Mouse (Mus musculus) forebrain, embryonic 13.5 days (tissue): ENCODE data around the gene Pde4a. TPM values are rescaled to one million over a fixed set of nuclear protein-coding genes. Genes with fewer than 3 reads are reported as not detected.
"Not testable (repeated sequence)": the region's sequence is repeated elsewhere in the genome, so short reads cannot be mapped to it uniquely, and the experiment has no call there.

ENCODE experiments used
- ATAC-seq: fragments of 200-750 bp; cut with Nextera tagmentation; 2 replicates; pipeline ENCODE4 v1.8.0; 2017
- H3K27ac ChIP-seq: fragments of 300-500 bp; sonication (generic); 2 replicates; pipeline ENCODE4 v1.5.1; 2015; ENCODE audit warnings: inconsistent platforms, mild to moderate bottlenecking, moderate library complexity
- H3K27me3 ChIP-seq: fragments of 300-500 bp; sonication (generic); 2 replicates; pipeline ENCODE4 v1.6.1; 2015; ENCODE audit warnings: mild to moderate bottlenecking, inconsistent platforms
- H3K36me3 ChIP-seq: fragments of 300-500 bp; sonication (generic); 2 replicates; pipeline ENCODE4 v1.6.1; 2015; ENCODE audit warnings: mild to moderate bottlenecking, inconsistent platforms; ENCODE audit not compliant: poor library complexity, severe bottlenecking
- H3K4me1 ChIP-seq: fragments of 300-500 bp; sonication (generic); 2 replicates; pipeline ENCODE4 v1.6.1; 2015; ENCODE audit warnings: inconsistent platforms
- H3K4me2 ChIP-seq: fragments of 300-500 bp; sonication (generic); 2 replicates; pipeline ENCODE4 v1.6.1; 2015; ENCODE audit warnings: inconsistent platforms, mild to moderate bottlenecking, moderate library complexity
- H3K4me3 ChIP-seq: fragments of 300-500 bp; sonication (generic); 2 replicates; pipeline ENCODE4 v1.5.1; 2015; ENCODE audit warnings: mild to moderate bottlenecking, inconsistent platforms
- H3K9ac ChIP-seq: fragments of 300-500 bp; sonication (generic); 2 replicates; pipeline ENCODE4 v1.6.1; 2015; ENCODE audit warnings: mild to moderate bottlenecking, inconsistent platforms
- H3K9me3 ChIP-seq: fragments of 300-500 bp; sonication (generic); replicated peaks from 2 replicates; pipeline ENCODE4 v1.6.1; 2016; ENCODE audit warnings: inconsistent platforms
- WGBS: fragments of 180-500 bp; shearing (Covaris S2); methylation state at CpG from one replicate; pipeline ENCODE4 v1.1.7; 2015; 5-methylcytosine and 5-hydroxymethylcytosine counted together
- polyA plus RNA-seq: library from polyadenylated mRNA; unstranded; fragments of >200 nt; fragmentation: Nextera tagmentation; extraction: Ambion mirVana; gene quantifications from 2 replicates; pipeline ENCODE4 v1.2.1, GENCODE M21; 2015

Pde4a gene
- polyA plus RNA-seq, 1 experiment from 2014 or later: 15.7 TPM

GRCm38 (mm10) chr9:21211624-21212023, 46.1 kb downstream of the Pde4a start:
- H3K4me1 ChIP-seq: peaks cover 5% of the 10 kb centered on the region
- H3K9me3 ChIP-seq: no peaks in the 10 kb centered on the region
- no peak overlapping the region for H3K4me3 ChIP-seq
- no peak for ATAC-seq
- no peak overlapping the region for H3K27ac ChIP-seq
- peaks cover 7% of the 10 kb centered on the region for H3K36me3 ChIP-seq
- no peak overlapping the region for H3K9ac ChIP-seq
- no peaks in the 10 kb centered on the region for H3K27me3 ChIP-seq
- no peak overlapping the region for H3K4me2 ChIP-seq
- WGBS: 82% methylated on average over 7 of the region's 7 CpGs

GRCm38 (mm10) chr9:21213617-21214190, 48.2 kb downstream of the Pde4a start:
- Histone ChIP-seq H3K27ac (no peak overlapping the region), H3K9ac (no peak overlapping the region), H3K36me3 (peaks cover 7% of the 10 kb centered on the region), H3K4me1 (peaks cover 6% of the 10 kb centered on the region), H3K27me3 (no peaks in the 10 kb centered on the region), H3K4me3 (no peak overlapping the region), H3K9me3 (no peaks in the 10 kb centered on the region), H3K4me2 (no peak overlapping the region)
- WGBS: 48% methylated on average over 7 of the region's 7 CpGs
- ATAC-seq: no peak

- peak overlapping the region; percentile 44; the same call in 1 of the 2 replicates for H3K27ac ChIP-seq
- H3K9ac ChIP-seq: no peak overlapping the region
- H3K4me2 ChIP-seq: no peak overlapping the region
- H3K4me3 ChIP-seq: no peak overlapping the region
- no peaks in the 10 kb centered on the region for H3K9me3 ChIP-seq
- peaks cover 14% of the 10 kb centered on the region for H3K4me1 ChIP-seq
- peaks cover under 1% of the 10 kb centered on the region; the same call in 1 of the 2 replicates for H3K36me3 ChIP-seq
- ATAC-seq: peak; percentile 57
- 78% methylated on average over 25 of the region's 25 CpGs for WGBS
- no peaks in the 10 kb centered on the region for H3K27me3 ChIP-seq
Observed at GRCm38 (mm10) chr9:21216050-21216841, 50.7 kb downstream of the Pde4a start.

- no peak overlapping the region for H3K4me2 ChIP-seq
Observed at GRCm38 (mm10) chr9:21219820-21220219, 54.3 kb downstream of the Pde4a start.

GRCm38 (mm10) chr9:21220490-21221382, 55.2 kb downstream of the Pde4a start:
- Histone ChIP-seq H3K4me1 (peaks cover 15% of the 10 kb centered on the region), H3K36me3 (no peaks in the 10 kb centered on the region), H3K9ac (peak overlapping the region; percentile 34; the same call in 1 of the 2 replicates), H3K27me3 (peaks cover 7% of the 10 kb centered on the region; the same call in 1 of the 2 replicates), H3K27ac (no peak overlapping the region), H3K4me2 (peak overlapping the region; percentile 52), H3K9me3 (no peaks in the 10 kb centered on the region; the same call in 1 of the 2 replicates), H3K4me3 (peak overlapping the region; percentile 27)
- ATAC-seq: peak; percentile 88
- 15% methylated on average over 21 of the region's 21 CpGs for WGBS

More at GRCm38 (mm10) chr9:21219820-21220219, 54.3 kb downstream of the Pde4a start:
- Histone ChIP-seq H3K36me3 (no peaks in the 10 kb centered on the region), H3K27ac (no peak overlapping the region), H3K4me3 (no peak overlapping the region), H3K4me1 (peaks cover 15% of the 10 kb centered on the region), H3K27me3 (peaks cover under 1% of the 10 kb centered on the region; the same call in 1 of the 2 replicates), H3K9ac (no peak overlapping the region), H3K9me3 (no peaks in the 10 kb centered on the region; the same call in 1 of the 2 replicates)
- 52% methylated on average over 3 of the region's 3 CpGs for WGBS
- no peak for ATAC-seq

- Histone ChIP-seq H3K36me3 (no peaks in the 10 kb centered on the region), H3K9me3 (no peaks in the 10 kb centered on the region; the same call in 1 of the 2 replicates), H3K4me2 (peak overlapping the region; percentile 52; the same call in 1 of the 2 replicates), H3K27ac (no peak overlapping the region), H3K4me1 (peaks cover 12% of the 10 kb centered on the region), H3K9ac (no peak overlapping the region), H3K4me3 (no peak overlapping the region), H3K27me3 (peaks cover 7% of the 10 kb centered on the region; the same call in 1 of the 2 replicates)
- 0 out of 2 replicates have a peak, but pooled peaks have one; percentile 46 for ATAC-seq
- 18% methylated on average over 7 of the region's 7 CpGs for WGBS
Observed at GRCm38 (mm10) chr9:21221383-21221929, 55.9 kb downstream of the Pde4a start.

- ATAC-seq: not testable (repeated sequence)
Observed at GRCm38 (mm10) chr9:21223490-21223889, 58.0 kb downstream of the Pde4a start.

GRCm38 (mm10) chr9:21223906-21224305, 58.4 kb downstream of the Pde4a start:
- 91% methylated on average over 6 of the region's 6 CpGs for WGBS
- Histone ChIP-seq H3K4me1 (peaks cover 17% of the 10 kb centered on the region), H3K36me3 (0 out of 2 replicates have a peak, but pooled peaks cover 4% of the 10 kb centered on the region), H3K27ac (no peak overlapping the region), H3K9ac (no peak overlapping the region), H3K4me2 (no peak overlapping the region), H3K27me3 (peaks cover 7% of the 10 kb centered on the region; the same call in 1 of the 2 replicates), H3K4me3 (no peak overlapping the region), H3K9me3 (no peaks in the 10 kb centered on the region; the same call in 1 of the 2 replicates)
- ATAC-seq: no peak

More at GRCm38 (mm10) chr9:21223490-21223889, 58.0 kb downstream of the Pde4a start:
- not testable (repeated sequence) for H3K4me2 ChIP-seq, H3K27me3 ChIP-seq, H3K36me3 ChIP-seq, H3K27ac ChIP-seq, H3K9me3 ChIP-seq, H3K9ac ChIP-seq, H3K4me3 ChIP-seq
- WGBS: 81% methylated on average over 2 of the region's 2 CpGs
- peaks cover 17% of the 10 kb centered on the region for H3K4me1 ChIP-seq

- ATAC-seq: no peak
- Histone ChIP-seq H3K4me2 (peak overlapping the region; percentile 42), H3K4me1 (peaks cover 17% of the 10 kb centered on the region), H3K4me3 (peak overlapping the region; percentile 19; the same call in 1 of the 2 replicates), H3K27ac (no peak overlapping the region), H3K36me3 (peaks cover 13% of the 10 kb centered on the region), H3K27me3 (peaks cover 7% of the 10 kb centered on the region; the same call in 1 of the 2 replicates), H3K9me3 (no peaks in the 10 kb centered on the region; the same call in 1 of the 2 replicates), H3K9ac (no peak overlapping the region)
- WGBS: 24% methylated on average over 26 of the region's 26 CpGs
Observed at GRCm38 (mm10) chr9:21224576-21225414, 59.3 kb downstream of the Pde4a start.

- no peak for ATAC-seq
Observed at GRCm38 (mm10) chr9:21225415-21225758, 59.9 kb downstream of the Pde4a start.

More at GRCm38 (mm10) chr9:21225415-21225758, 59.9 kb downstream of the Pde4a start:
- peaks cover 7% of the 10 kb centered on the region; the same call in 1 of the 2 replicates for H3K27me3 ChIP-seq
- 20% methylated on average over 7 of the region's 7 CpGs for WGBS
- H3K27ac ChIP-seq: no peak overlapping the region
- H3K36me3 ChIP-seq: peaks cover 19% of the 10 kb centered on the region
- H3K4me3 ChIP-seq: 0 out of 2 replicates have a peak overlapping the region, but pooled peaks have one; percentile 19
- peak overlapping the region; percentile 42 for H3K4me2 ChIP-seq
- H3K9ac ChIP-seq: no peak overlapping the region
- no peaks in the 10 kb centered on the region; the same call in 1 of the 2 replicates for H3K9me3 ChIP-seq
- peaks cover 17% of the 10 kb centered on the region for H3K4me1 ChIP-seq
